Mouse (Mus musculus): ENCODE measurements at regions not wholly inside any gene's neighbourhood (a gene's known extent, or its start where the extent isn't known, plus 50 kb on each side); places are given as distances from the start of the nearest gene placed in this dataset.

DNA sequence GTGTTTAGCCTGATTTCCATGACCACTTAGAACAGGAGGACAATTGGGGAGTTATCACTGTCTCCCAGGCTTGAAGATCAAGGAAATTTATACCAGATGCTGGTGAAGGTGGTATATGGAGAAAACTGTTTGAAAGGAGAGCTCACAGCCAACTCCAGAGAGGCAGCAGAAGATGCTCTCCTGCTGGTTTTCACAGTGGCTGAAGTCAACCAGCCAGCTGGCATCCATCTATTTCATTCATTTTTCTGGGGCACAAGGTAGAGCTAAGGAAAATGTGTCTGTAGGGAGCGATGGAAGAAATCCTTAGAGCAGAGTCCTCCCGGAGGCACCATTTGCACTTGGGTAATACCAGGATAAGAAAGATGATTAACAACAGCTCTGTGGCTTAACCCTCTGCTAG, 63.1 kb upstream of the Gls start:
- TF ChIP-seq CTCF (IDR thresholded peaks at IDR 0.05; ENCODE audit: low read depth) = no peak
- TF ChIP-seq EP300 (optimal IDR thresholded peaks at IDR 0.05) = no peak
